Mouse (Mus musculus) liver, embryonic 16.5 days (tissue): ENCODE data around the gene Sh3yl1. TPM values are rescaled to one million over a fixed set of nuclear protein-coding genes. Genes with fewer than 3 reads are reported as not detected.

ENCODE experiments used
- ATAC-seq: fragments of 200-750 bp; cut with Nextera tagmentation; 2 replicates; pipeline ENCODE4 v1.8.0; 2017; ENCODE audit warnings: low read depth, mild to moderate bottlenecking, moderate number of reproducible peaks, moderate library complexity
- H3K27ac ChIP-seq: fragments of 300-500 bp; sonication (generic); 2 replicates; pipeline ENCODE4 v1.5.1; 2014; ENCODE audit warnings: mild to moderate bottlenecking, low read length
- H3K27me3 ChIP-seq: fragments of 300-500 bp; sonication (generic); 2 replicates; pipeline ENCODE4 v1.6.1; 2014; ENCODE audit warnings: low read depth, low read length, mixed read lengths; ENCODE audit not compliant: control insufficient read depth, insufficient read depth
- H3K36me3 ChIP-seq: fragments of 300-500 bp; sonication (generic); 2 replicates; pipeline ENCODE4 v1.6.1; 2014; ENCODE audit warnings: mild to moderate bottlenecking; ENCODE audit not compliant: control insufficient read depth, insufficient read depth
- H3K4me1 ChIP-seq: fragments of 300-500 bp; sonication (generic); 2 replicates; pipeline ENCODE4 v1.6.1; 2014; ENCODE audit warnings: low read depth, low read length, mixed read lengths; ENCODE audit not compliant: control insufficient read depth
- H3K4me2 ChIP-seq: fragments of 300-500 bp; sonication (generic); 2 replicates; pipeline ENCODE4 v1.6.1; 2014; ENCODE audit warnings: low read depth, low read length, mixed read lengths
- H3K4me3 ChIP-seq: fragments of 300-500 bp; sonication (generic); 2 replicates; pipeline ENCODE4 v1.5.1; 2014; ENCODE audit warnings: low read depth, mild to moderate bottlenecking, low read length
- H3K9ac ChIP-seq: fragments of 300-500 bp; sonication (generic); 2 replicates; pipeline ENCODE4 v1.6.1; 2014; ENCODE audit warnings: low read depth, low read length
- H3K9me3 ChIP-seq: fragments of 300-500 bp; sonication (generic); replicated peaks from 2 replicates; pipeline ENCODE4 v1.6.1; 2016; ENCODE audit warnings: low read length; ENCODE audit not compliant: control insufficient read depth
- WGBS: fragments of 180-500 bp; shearing (Covaris S2); extraction: QIAGEN DNeasy Blood & Tissue Kit; methylation state at CpG from one replicate; pipeline ENCODE4 v1.1.7; 2014; ENCODE audit not compliant: insufficient replicate concordance; 5-methylcytosine and 5-hydroxymethylcytosine counted together
- polyA plus RNA-seq: library from polyadenylated mRNA; unstranded; fragments of >200 nt; fragmentation: Nextera tagmentation; extraction: Ambion mirVana; gene quantifications from 2 replicates; pipeline ENCODE4 v1.2.1, GENCODE M21; 2015

The Sh3yl1 gene
- polyA plus RNA-seq, 1 experiment from 2014 or later, result 39.7 TPM

- H3K9me3 ChIP-seq, result no peaks in the 10 kb centered on the region
- no peaks in the 10 kb centered on the region; the same call in 1 of the 2 replicates for H3K36me3 ChIP-seq
- no peak overlapping the region for H3K27ac ChIP-seq
- peak; percentile 90 for ATAC-seq
- WGBS, result 46% methylated on average over 4 of the region's 4 CpGs
- H3K4me3 ChIP-seq, result no peak overlapping the region
- no peak overlapping the region for H3K9ac ChIP-seq
- H3K27me3 ChIP-seq, result peaks cover 40% of the 10 kb centered on the region
- no peak overlapping the region for H3K4me2 ChIP-seq
- H3K4me1 ChIP-seq, result peaks cover 6% of the 10 kb centered on the region
Measured at GRCm38 (mm10) chr12:30888003-30888402, 23.5 kb upstream of the Sh3yl1 start.

GRCm38 (mm10) chr12:30890067-30890466 is 21.4 kb upstream of the Sh3yl1 start:
- Histone ChIP-seq H3K4me2 (no peak overlapping the region), H3K36me3 (peaks cover 11% of the 10 kb centered on the region), H3K27me3 (peaks cover 20% of the 10 kb centered on the region), H3K4me1 (peaks cover 6% of the 10 kb centered on the region), H3K4me3 (no peak overlapping the region), H3K9ac (no peak overlapping the region), H3K9me3 (no peaks in the 10 kb centered on the region), H3K27ac (no peak overlapping the region)
- 33% methylated on average over 5 of the region's 5 CpGs for WGBS
- ATAC-seq, result peak; percentile 35; the same call in 1 of the 2 replicates

GRCm38 (mm10) chr12:30891438-30891837 is 20.0 kb upstream of the Sh3yl1 start:
- peaks cover 18% of the 10 kb centered on the region for H3K36me3 ChIP-seq
- peaks cover 6% of the 10 kb centered on the region for H3K4me1 ChIP-seq
- peaks cover 7% of the 10 kb centered on the region for H3K27me3 ChIP-seq
- H3K9ac ChIP-seq, result no peak overlapping the region
- H3K4me3 ChIP-seq, result no peak overlapping the region
- H3K4me2 ChIP-seq, result no peak overlapping the region
- ATAC-seq, result no peak
- no peaks in the 10 kb centered on the region for H3K9me3 ChIP-seq
- no peak overlapping the region for H3K27ac ChIP-seq
- WGBS, result 86% methylated on average over 7 of the region's 7 CpGs

GRCm38 (mm10) chr12:30897039-30897438 is 14.4 kb upstream of the Sh3yl1 start:
- WGBS, result 20% methylated on average over 4 of the region's 4 CpGs
- H3K4me1 ChIP-seq, result peaks cover 17% of the 10 kb centered on the region

GRCm38 (mm10) chr12:30908658-30909057 is 2.8 kb upstream of the Sh3yl1 start:
- peak; percentile 80 for ATAC-seq
- Histone ChIP-seq H3K27me3 (no peaks in the 10 kb centered on the region), H3K4me3 (peak overlapping the region; percentile 80), H3K27ac (peak overlapping the region; percentile 99), H3K36me3 (peaks cover 14% of the 10 kb centered on the region), H3K4me1 (peaks cover 41% of the 10 kb centered on the region), H3K9me3 (no peaks in the 10 kb centered on the region), H3K4me2 (peak overlapping the region; percentile 85), H3K9ac (peak overlapping the region; percentile 87)
- WGBS, result 15% methylated on average over 1 of the region's 1 CpGs

More at GRCm38 (mm10) chr12:30897039-30897438, 14.4 kb upstream of the Sh3yl1 start:
- Histone ChIP-seq H3K4me3 (no peak overlapping the region), H3K27ac (peak overlapping the region; percentile 62), H3K27me3 (no peaks in the 10 kb centered on the region), H3K36me3 (peaks cover 41% of the 10 kb centered on the region), H3K9ac (peak overlapping the region; percentile 1; the same call in 1 of the 2 replicates), H3K9me3 (no peaks in the 10 kb centered on the region), H3K4me2 (peak overlapping the region; percentile 10; the same call in 1 of the 2 replicates)
- ATAC-seq, result peak; percentile 96

- peak; percentile 65 for ATAC-seq
- H3K9me3 ChIP-seq, result no peaks in the 10 kb centered on the region
- H3K4me2 ChIP-seq, result peak overlapping the region; percentile 85
- H3K27me3 ChIP-seq, result no peaks in the 10 kb centered on the region
- 26% methylated on average over 2 of the region's 2 CpGs for WGBS
- peak overlapping the region; percentile 80 for H3K4me3 ChIP-seq
- H3K27ac ChIP-seq, result peak overlapping the region; percentile 99
- H3K36me3 ChIP-seq, result peaks cover 5% of the 10 kb centered on the region
- peaks cover 40% of the 10 kb centered on the region for H3K4me1 ChIP-seq
- H3K9ac ChIP-seq, result peak overlapping the region; percentile 87
Measured at GRCm38 (mm10) chr12:30909881-30910280, 1.6 kb upstream of the Sh3yl1 start.

GRCm38 (mm10) chr12:30910860-30911259 is 608 bp upstream of the Sh3yl1 start:
- Histone ChIP-seq H3K36me3 (peaks cover 3% of the 10 kb centered on the region; the same call in 1 of the 2 replicates), H3K9me3 (no peaks in the 10 kb centered on the region), H3K27me3 (no peaks in the 10 kb centered on the region), H3K4me3 (peak overlapping the region; percentile 80), H3K4me1 (peaks cover 32% of the 10 kb centered on the region), H3K27ac (peak overlapping the region; percentile 99), H3K9ac (peak overlapping the region; percentile 87), H3K4me2 (peak overlapping the region; percentile 85)
- no peak for ATAC-seq
- 8% methylated on average over 8 of the region's 8 CpGs for WGBS

- H3K9me3 ChIP-seq, result no peaks in the 10 kb centered on the region
- H3K4me2 ChIP-seq, result peak overlapping the region; percentile 72
- peak overlapping the region; percentile 86 for H3K27ac ChIP-seq
- peak; percentile 12 for ATAC-seq
- under 1% methylated on average over 19 of the region's 19 CpGs for WGBS
- peaks cover 20% of the 10 kb centered on the region for H3K4me1 ChIP-seq
- H3K4me3 ChIP-seq, result peak overlapping the region; percentile 80
- H3K36me3 ChIP-seq, result no peaks in the 10 kb centered on the region
- peak overlapping the region; percentile 87 for H3K9ac ChIP-seq
- H3K27me3 ChIP-seq, result no peaks in the 10 kb centered on the region
Measured at GRCm38 (mm10) chr12:30912048-30912381, 547 bp downstream of the Sh3yl1 start.

GRCm38 (mm10) chr12:30912840-30913239 is 1.4 kb downstream of the Sh3yl1 start:
- H3K4me1 ChIP-seq, result peaks cover 14% of the 10 kb centered on the region
- peak overlapping the region; percentile 72 for H3K4me2 ChIP-seq
- no peaks in the 10 kb centered on the region for H3K36me3 ChIP-seq
- ATAC-seq, result no peak
- peak overlapping the region; percentile 62 for H3K27ac ChIP-seq
- H3K4me3 ChIP-seq, result peak overlapping the region; percentile 80
- no peaks in the 10 kb centered on the region for H3K9me3 ChIP-seq
- H3K27me3 ChIP-seq, result no peaks in the 10 kb centered on the region
- H3K9ac ChIP-seq, result peak overlapping the region; percentile 87
- 56% methylated on average over 3 of the region's 3 CpGs for WGBS
